Mouse (Mus musculus): ENCODE measurements around the gene Gm156.
"Not testable (repeated sequence)": the region's sequence is repeated elsewhere in the genome, so short reads cannot be mapped to it uniquely, and the experiment has no call there.

Gm156 gene

GRCm38 (mm10) chr6:129784170-129784569, at the start of gene Gm156:
TSS of gene Gm156 (minus strand) at chr6:129784270.
- not testable (repeated sequence) for DNase-seq

- no peak for DNase-seq
These were observed 41.5 kb upstream of the Gm156 start for GRCm38 (mm10) chr6:129825559-129825958.

GRCm38 (mm10) chr6:129824004-129824403, 39.9 kb upstream of the Gm156 start:
- no peak for DNase-seq

GRCm38 (mm10) chr6:129817731-129818130, 33.7 kb upstream of the Gm156 start:
- no peak for DNase-seq

GRCm38 (mm10) chr6:129747654-129748032, 36.4 kb downstream of the Gm156 start:
- no peak for DNase-seq

GRCm38 (mm10) chr6:129747016-129747653, 36.9 kb downstream of the Gm156 start:
- DNase-seq: no peak

GRCm38 (mm10) chr6:129746151-129746550, 37.9 kb downstream of the Gm156 start:
- no peak for DNase-seq

- no peak for DNase-seq
These were observed 43.9 kb downstream of the Gm156 start, which contains the start of gene Klri2 for GRCm38 (mm10) chr6:129740069-129740721. TSS of gene Klri2 (minus strand) at chr6:129740484.

- no peak for DNase-seq
These were observed 47.7 kb downstream of the Gm156 start for GRCm38 (mm10) chr6:129736414-129736813.

GRCm38 (mm10) chr6:129727237-129727636, 56.8 kb downstream of the Gm156 start:
- no peak for DNase-seq

GRCm38 (mm10) chr6:129721390-129721789, 62.7 kb downstream of the Gm156 start:
- no peak for DNase-seq

GRCm38 (mm10) chr6:129720487-129720886, 63.6 kb downstream of the Gm156 start:
- DNase-seq: no peak

GRCm38 (mm10) chr6:129717032-129717431, 67.0 kb downstream of the Gm156 start, which contains the start of gene Klri1:
TSS of gene Klri1 (minus strand) at chr6:129717132.
- no peak for DNase-seq

All from right cerebral cortex, postnatal 14 days (tissue).